Mouse (Mus musculus): Measurements from ENCODE around the gene Cd4. TPM values are rescaled to one million over a fixed set of nuclear protein-coding genes. Genes with fewer than 3 reads are reported as not detected.

Cd4 gene
- polyA plus RNA-seq, 1 experiment from 2014 or later = not detected

DNA sequence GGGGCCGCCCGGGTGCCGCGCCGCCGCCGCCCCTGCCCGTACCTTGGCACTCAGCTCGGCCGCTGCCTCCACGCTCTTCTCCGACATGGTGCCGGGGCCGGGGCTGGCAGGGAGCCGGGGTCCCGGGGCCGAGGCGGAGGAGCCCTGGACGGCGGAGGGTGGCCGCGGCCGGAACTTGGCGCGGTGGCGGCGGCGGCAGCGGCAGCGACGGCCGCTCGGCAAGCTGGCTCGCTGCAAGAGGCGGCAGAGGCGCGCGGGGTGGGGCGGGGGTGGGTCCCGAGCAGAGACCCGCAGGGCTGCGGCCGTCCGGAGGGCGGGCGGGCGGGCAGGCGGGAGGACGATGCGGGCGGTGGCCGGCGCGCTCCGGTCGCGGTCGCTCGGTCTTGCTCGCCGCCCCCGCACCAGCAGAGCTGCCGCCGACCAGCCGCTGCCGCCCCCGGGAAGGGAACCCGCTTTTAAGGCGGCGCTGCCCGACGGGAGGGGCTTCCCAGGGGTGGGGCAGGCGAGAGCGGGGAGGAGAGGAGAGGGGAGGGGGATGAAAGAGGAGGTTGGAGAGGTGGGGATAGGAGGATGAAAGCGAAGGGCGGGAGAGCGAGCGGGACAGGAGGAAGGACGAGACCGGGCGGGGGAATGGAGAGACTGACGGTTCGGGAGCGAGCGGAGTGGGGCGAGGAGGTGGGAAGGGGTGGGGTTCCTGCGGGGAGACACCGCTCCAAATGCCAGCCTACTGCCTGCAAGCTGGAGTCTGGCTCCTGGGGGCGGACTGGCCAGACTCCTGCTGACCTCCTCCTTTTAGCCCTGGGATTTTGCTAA is 29.7 kb upstream of the Cd4 start:
- H3K9me3 ChIP-seq (ENCODE audit: control insufficient read depth, low read length) = no peaks in the 10 kb centered on the region
- peak; percentile 44 for ATAC-seq (replicated peaks; ENCODE audit: low FRiP score)
- H3K27me3 ChIP-seq (replicated peaks; ENCODE audit: control insufficient read depth, insufficient read depth, low read length) = peaks cover 43% of the 10 kb centered on the region
- H3K4me1 ChIP-seq (replicated peaks; ENCODE audit: control insufficient read depth, insufficient read depth, low read length) = peaks cover 30% of the 10 kb centered on the region
- H3K9ac ChIP-seq (ENCODE audit: low read depth, low read length) = peak overlapping the region; percentile 86
- H3K27ac ChIP-seq (ENCODE audit: low read depth, low read length) = peak overlapping the region; percentile 96
- H3K36me3 ChIP-seq (ENCODE audit: control insufficient read depth, insufficient read depth, low read length) = peaks cover 2% of the 10 kb centered on the region; the same call in 1 of the 2 replicates
- peak; percentile 83 for DNase-seq (ENCODE audit: low spot score)
- 1% methylated on average over 68 of the region's 89 CpGs for WGBS
- H3K4me3 ChIP-seq (ENCODE audit: low read depth, low read length) = peak overlapping the region; percentile 88
- peak overlapping the region; percentile 95 for H3K4me2 ChIP-seq

DNA sequence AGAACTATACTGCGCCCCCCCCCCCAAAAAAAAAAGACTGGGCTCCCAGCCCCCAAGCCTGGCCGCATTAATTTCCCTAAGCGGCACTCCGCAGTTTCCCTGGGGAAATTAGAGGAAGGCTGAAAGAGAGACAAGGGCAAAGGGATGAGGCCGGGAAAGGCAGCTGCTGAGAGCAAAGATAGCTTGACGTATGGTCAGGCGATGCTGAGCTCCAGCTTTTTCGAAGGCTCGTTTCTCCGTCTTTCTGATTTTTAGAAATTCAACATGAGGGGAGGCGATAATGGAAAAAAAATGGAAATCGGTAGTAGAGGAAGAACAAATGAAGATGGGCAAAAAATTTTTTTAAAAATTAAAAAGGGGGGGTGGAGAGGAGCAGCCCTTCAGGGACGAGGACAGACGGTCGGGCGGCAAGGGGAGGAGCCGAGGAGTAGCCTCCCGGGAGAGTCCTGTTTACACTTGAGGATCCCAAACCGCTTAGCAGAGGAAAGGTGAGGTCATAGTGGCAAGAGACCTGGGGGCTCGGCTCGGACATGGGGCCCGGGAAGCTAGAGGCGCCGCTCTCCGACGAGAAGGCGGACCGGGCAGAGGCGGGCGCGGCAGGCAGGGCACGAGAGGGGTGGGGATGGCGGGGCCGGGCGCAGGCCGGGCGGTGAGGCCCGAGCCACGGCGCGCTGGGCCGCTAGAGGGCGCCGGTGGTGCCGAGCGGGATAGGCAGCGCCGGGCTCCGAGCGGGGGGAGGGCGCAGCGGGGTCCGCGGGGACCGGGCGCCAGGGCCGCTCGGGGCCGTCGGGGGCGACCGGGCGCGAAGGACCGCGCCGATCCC is 28.9 kb upstream of the Cd4 start:
- 2% methylated on average over 54 of the region's 67 CpGs for WGBS
- peaks cover 45% of the 10 kb centered on the region for H3K27me3 ChIP-seq (replicated peaks; ENCODE audit: control insufficient read depth, insufficient read depth, low read length)
- H3K4me1 ChIP-seq (replicated peaks; ENCODE audit: control insufficient read depth, insufficient read depth, low read length) = peaks cover 30% of the 10 kb centered on the region

DNA sequence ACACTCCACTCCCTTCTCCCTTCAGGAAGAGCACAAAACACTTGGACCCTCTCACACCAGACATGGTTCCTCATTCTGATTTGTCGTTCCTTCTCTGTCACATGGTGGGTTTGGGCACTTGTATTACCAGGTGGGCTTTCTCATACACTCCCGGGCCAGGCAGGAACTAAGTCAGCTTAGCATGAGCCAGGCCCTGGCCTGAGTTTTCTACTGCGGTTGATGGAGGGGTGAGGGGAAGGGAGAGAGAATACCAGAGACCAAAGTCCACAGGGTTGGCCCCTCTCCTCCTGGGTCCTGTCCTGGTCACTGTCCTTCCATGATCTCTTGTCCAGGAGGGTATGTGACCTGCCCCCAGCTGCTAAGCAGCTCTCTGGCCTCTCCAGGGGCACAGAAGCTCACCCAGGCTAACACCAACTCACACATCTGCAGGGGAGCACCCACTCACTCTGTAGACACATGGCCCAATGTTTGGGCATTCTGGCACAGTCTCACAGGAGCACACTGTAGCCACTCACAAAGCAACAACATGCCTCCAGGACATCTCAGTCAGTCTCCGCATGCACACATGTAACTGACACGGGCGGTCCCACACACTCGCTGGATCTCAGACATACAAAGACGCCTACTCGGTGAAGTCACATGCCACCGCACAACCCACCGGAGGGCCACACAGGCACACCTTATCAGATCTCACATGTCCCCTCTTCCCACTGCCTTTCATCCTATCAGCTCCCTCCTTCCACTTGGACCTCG is 28.1 kb upstream of the Cd4 start:
- peaks cover 50% of the 10 kb centered on the region for H3K27me3 ChIP-seq (replicated peaks; ENCODE audit: control insufficient read depth, insufficient read depth, low read length)
- peaks cover 26% of the 10 kb centered on the region for H3K4me1 ChIP-seq (replicated peaks; ENCODE audit: control insufficient read depth, insufficient read depth, low read length)
- peak; percentile 43 for DNase-seq (ENCODE audit: low spot score)
- peak overlapping the region; percentile 95 for H3K4me2 ChIP-seq
- H3K9me3 ChIP-seq (ENCODE audit: control insufficient read depth, low read length) = no peaks in the 10 kb centered on the region
- 14% methylated on average over 12 of the region's 12 CpGs for WGBS
- peaks cover 2% of the 10 kb centered on the region; the same call in 1 of the 2 replicates for H3K36me3 ChIP-seq (ENCODE audit: control insufficient read depth, insufficient read depth, low read length)
- peak overlapping the region; percentile 86 for H3K9ac ChIP-seq (ENCODE audit: low read depth, low read length)
- peak overlapping the region; percentile 88 for H3K4me3 ChIP-seq (ENCODE audit: low read depth, low read length)
- no peak overlapping the region for H3K27ac ChIP-seq (ENCODE audit: low read depth, low read length)
- no peak for ATAC-seq (replicated peaks; ENCODE audit: low FRiP score)

More for the DNA sequence above, 28.9 kb upstream of the Cd4 start:
- peak; percentile 81 for ATAC-seq (replicated peaks; ENCODE audit: low FRiP score)
- Histone ChIP-seq H3K4me3 (ENCODE audit: low read depth, low read length) (peak overlapping the region; percentile 88), H3K9ac (ENCODE audit: low read depth, low read length) (peak overlapping the region; percentile 86), H3K9me3 (ENCODE audit: control insufficient read depth, low read length) (no peaks in the 10 kb centered on the region), H3K36me3 (ENCODE audit: control insufficient read depth, insufficient read depth, low read length) (peaks cover 2% of the 10 kb centered on the region; the same call in 1 of the 2 replicates), H3K27ac (ENCODE audit: low read depth, low read length) (peak overlapping the region; percentile 96), H3K4me2 (peak overlapping the region; percentile 95)
- DNase-seq (ENCODE audit: low spot score) = peak; percentile 88

DNA sequence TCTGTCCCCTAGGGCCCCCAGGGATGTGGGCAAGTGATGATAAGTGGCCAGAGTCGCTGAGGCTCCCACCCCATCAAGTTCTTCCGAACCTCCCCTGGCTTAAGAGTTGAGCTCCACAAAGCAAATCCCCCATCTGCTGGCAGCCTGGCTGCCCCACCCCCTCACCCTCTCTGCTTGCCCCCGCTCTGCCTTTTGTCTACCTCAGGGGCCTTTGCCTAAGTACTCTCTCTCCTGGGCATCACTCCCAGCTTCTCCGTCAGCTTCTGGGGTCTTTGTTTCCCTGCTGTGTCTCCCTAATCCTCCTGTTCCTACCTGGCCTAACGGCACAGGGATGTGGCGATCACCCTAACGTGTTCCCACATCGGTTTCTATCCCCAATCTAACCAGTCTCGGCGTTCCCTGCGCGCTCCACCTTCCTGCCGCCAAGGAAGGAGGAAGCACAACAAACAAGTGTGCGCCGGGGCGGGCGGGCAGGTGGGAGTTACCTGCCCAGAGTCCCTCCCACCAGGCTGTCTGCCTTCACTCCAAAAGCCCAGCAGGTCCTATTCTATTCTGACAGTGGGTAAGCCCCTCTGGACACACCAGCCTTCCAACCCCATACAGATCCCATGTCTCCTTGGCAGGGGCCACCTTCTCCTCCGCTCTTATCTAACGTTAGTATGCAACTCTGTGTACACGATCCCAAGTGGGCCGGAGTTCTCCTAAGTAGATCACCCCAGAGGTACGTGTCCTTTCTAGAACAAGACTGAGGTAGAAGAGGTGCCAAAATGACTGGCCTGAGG is 27.3 kb upstream of the Cd4 start:
- Histone ChIP-seq H3K9me3 (ENCODE audit: control insufficient read depth, low read length) (no peaks in the 10 kb centered on the region), H3K4me1 (replicated peaks; ENCODE audit: control insufficient read depth, insufficient read depth, low read length) (peaks cover 21% of the 10 kb centered on the region), H3K27me3 (replicated peaks; ENCODE audit: control insufficient read depth, insufficient read depth, low read length) (peaks cover 58% of the 10 kb centered on the region), H3K36me3 (ENCODE audit: control insufficient read depth, insufficient read depth, low read length) (peaks cover 2% of the 10 kb centered on the region; the same call in 1 of the 2 replicates), H3K4me3 (ENCODE audit: low read depth, low read length) (peak overlapping the region; percentile 88), H3K9ac (ENCODE audit: low read depth, low read length) (peak overlapping the region; percentile 27; the same call in 1 of the 2 replicates), H3K4me2 (peak overlapping the region; percentile 95), H3K27ac (ENCODE audit: low read depth, low read length) (no peak overlapping the region)
- 22% methylated on average over 22 of the region's 22 CpGs for WGBS
- DNase-seq (ENCODE audit: low spot score) = no peak
- ATAC-seq (replicated peaks; ENCODE audit: low FRiP score) = no peak

DNA sequence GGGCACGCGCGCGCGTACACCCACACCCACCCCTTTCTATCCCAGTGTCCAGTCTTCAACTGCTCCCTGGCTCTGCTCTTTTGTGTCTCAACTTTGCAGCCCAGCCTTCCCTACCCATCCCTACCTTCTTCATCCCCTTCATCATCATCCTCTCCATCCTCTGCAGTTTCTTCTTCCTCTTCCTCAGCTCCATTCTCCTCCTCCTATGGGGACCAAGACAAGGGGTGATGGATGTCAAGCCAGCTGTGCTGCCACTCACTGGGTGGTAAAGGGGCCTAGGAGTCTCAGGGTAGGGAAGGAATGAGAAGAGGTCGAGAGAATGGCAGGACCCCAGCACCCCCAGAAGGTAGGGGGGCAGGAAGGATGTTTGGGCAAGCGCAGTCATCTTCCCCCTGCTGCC is 26.5 kb upstream of the Cd4 start:
- Histone ChIP-seq H3K4me1 (replicated peaks; ENCODE audit: control insufficient read depth, insufficient read depth, low read length) (peaks cover 24% of the 10 kb centered on the region), H3K9me3 (ENCODE audit: control insufficient read depth, low read length) (no peaks in the 10 kb centered on the region), H3K27me3 (replicated peaks; ENCODE audit: control insufficient read depth, insufficient read depth, low read length) (peaks cover 60% of the 10 kb centered on the region), H3K4me3 (ENCODE audit: low read depth, low read length) (no peak overlapping the region), H3K27ac (ENCODE audit: low read depth, low read length) (no peak overlapping the region), H3K4me2 (no peak overlapping the region), H3K9ac (ENCODE audit: low read depth, low read length) (no peak overlapping the region), H3K36me3 (ENCODE audit: control insufficient read depth, insufficient read depth, low read length) (peaks cover 2% of the 10 kb centered on the region; the same call in 1 of the 2 replicates)
- ATAC-seq (replicated peaks; ENCODE audit: low FRiP score) (no peak), DNase-seq (ENCODE audit: low spot score) (no peak)
- WGBS = 79% methylated on average over 7 of the region's 7 CpGs

DNA sequence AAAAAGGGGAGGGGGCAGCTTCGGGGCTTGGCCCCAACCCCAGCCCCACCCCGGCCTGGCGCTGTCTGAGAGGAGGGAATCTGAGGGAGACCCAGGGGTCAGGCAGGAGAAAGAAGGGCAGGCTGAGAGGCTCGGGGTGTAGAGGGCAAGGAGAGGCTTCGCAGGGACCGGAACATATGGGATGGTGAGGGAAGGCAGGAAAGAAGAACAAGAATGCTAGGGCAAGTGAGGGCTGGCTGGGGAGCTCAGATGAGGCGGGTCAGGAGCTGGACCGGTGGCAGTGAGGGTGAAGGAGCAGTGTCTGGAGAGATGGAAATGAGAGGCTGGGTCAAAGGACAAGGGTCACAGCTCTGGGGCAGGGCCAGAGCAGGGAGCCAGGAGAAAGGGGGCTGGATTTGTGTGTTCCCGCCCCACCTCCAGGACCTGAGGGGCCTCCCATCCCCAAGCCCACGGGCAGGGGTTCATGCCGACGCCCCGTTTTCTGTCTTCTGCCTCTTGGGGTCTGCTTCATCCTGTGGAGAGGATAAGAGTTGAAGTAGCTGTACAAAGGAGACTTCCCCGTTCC is 25.8 kb upstream of the Cd4 start:
- 73% methylated on average over 14 of the region's 14 CpGs for WGBS
- Histone ChIP-seq H3K4me1 (replicated peaks; ENCODE audit: control insufficient read depth, insufficient read depth, low read length) (peaks cover 20% of the 10 kb centered on the region), H3K27ac (ENCODE audit: low read depth, low read length) (no peak overlapping the region)

DNA sequence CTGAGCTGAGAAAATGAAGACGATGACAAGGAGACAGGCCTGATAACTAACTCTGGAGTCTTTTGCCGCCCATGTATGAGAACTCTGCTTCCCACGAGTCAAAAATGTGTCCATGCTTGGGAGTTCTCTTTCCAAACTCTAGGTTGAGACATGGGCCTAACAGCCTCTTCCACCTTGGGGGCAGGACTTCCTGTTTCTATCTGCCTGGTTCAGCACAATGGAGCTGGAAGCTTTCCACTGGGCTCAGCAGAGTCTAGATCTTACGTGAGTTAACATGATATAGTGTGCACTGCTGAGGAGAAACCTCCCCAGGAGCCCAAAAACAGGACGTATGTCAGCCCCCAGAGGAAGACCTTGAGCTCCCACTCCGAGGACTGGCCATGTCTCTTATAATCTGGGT is 25.2 kb upstream of the Cd4 start:
- 47% methylated on average over 6 of the region's 6 CpGs for WGBS

More for the DNA sequence above, 25.8 kb upstream of the Cd4 start:
- no peak overlapping the region for H3K9ac ChIP-seq (ENCODE audit: low read depth, low read length)
- H3K4me3 ChIP-seq (ENCODE audit: low read depth, low read length) = no peak overlapping the region
- H3K36me3 ChIP-seq (ENCODE audit: control insufficient read depth, insufficient read depth, low read length) = peaks cover 2% of the 10 kb centered on the region; the same call in 1 of the 2 replicates
- H3K9me3 ChIP-seq (ENCODE audit: control insufficient read depth, low read length) = no peaks in the 10 kb centered on the region
- no peak overlapping the region for H3K4me2 ChIP-seq
- ATAC-seq (replicated peaks; ENCODE audit: low FRiP score) = no peak
- H3K27me3 ChIP-seq (replicated peaks; ENCODE audit: control insufficient read depth, insufficient read depth, low read length) = peaks cover 61% of the 10 kb centered on the region
- no peak for DNase-seq (ENCODE audit: low spot score)

More for the DNA sequence above, 25.2 kb upstream of the Cd4 start:
- peaks cover 20% of the 10 kb centered on the region for H3K4me1 ChIP-seq (replicated peaks; ENCODE audit: control insufficient read depth, insufficient read depth, low read length)
- H3K36me3 ChIP-seq (ENCODE audit: control insufficient read depth, insufficient read depth, low read length) = peaks cover 2% of the 10 kb centered on the region; the same call in 1 of the 2 replicates
- H3K9ac ChIP-seq (ENCODE audit: low read depth, low read length) = no peak overlapping the region
- H3K4me2 ChIP-seq = no peak overlapping the region
- peaks cover 62% of the 10 kb centered on the region for H3K27me3 ChIP-seq (replicated peaks; ENCODE audit: control insufficient read depth, insufficient read depth, low read length)
- no peak overlapping the region for H3K27ac ChIP-seq (ENCODE audit: low read depth, low read length)
- H3K4me3 ChIP-seq (ENCODE audit: low read depth, low read length) = no peak overlapping the region
- H3K9me3 ChIP-seq (ENCODE audit: control insufficient read depth, low read length) = no peaks in the 10 kb centered on the region
- no peak for ATAC-seq (replicated peaks; ENCODE audit: low FRiP score)
- no peak for DNase-seq (ENCODE audit: low spot score)

Measured in liver, embryonic 11.5 days (tissue).